Mouse (Mus musculus) ES-E14 (cell line): Measurements from ENCODE around the gene Hoxb5. TPM values are rescaled to one million over a fixed set of nuclear protein-coding genes. Genes with fewer than 3 reads are reported as not detected.
A peak's percentile ranks its signal among the peaks of the same experiment; 100 is the strongest.

Source experiments
- DNase-seq: peaks from one replicate; pipeline ENCODE4 v3.0.0-alpha.2; 2013; ENCODE audit warnings: low read depth, low spot score
- H3K27ac ChIP-seq: 2 replicates; pipeline ENCODE4 v1.5.1; 2012; ENCODE audit warnings: low read depth, mild to moderate bottlenecking, low read length, moderate library complexity, mixed read lengths; ENCODE audit not compliant: poor library complexity, insufficient read depth, severe bottlenecking
- H3K36me3 ChIP-seq: 2 replicates; pipeline ENCODE4 v1.6.1; 2012; ENCODE audit warnings: mild to moderate bottlenecking, low read length, moderate library complexity, mixed read lengths; ENCODE audit not compliant: control insufficient read depth, poor library complexity, insufficient read depth, severe bottlenecking
- H3K4me1 ChIP-seq, 2 experiments: fragments of 150-350 bp in 1 of 2; sonication (generic) in 1 of 2; 2 replicates each; pipeline ENCODE4 v1.6.1; 2012; ENCODE audit warnings: low read length in 2 of 2, mild to moderate bottlenecking in 1 of 2, mixed read lengths in 1 of 2; ENCODE audit not compliant: control insufficient read depth in 2 of 2, insufficient read depth in 2 of 2, poor library complexity in 1 of 2
- H3K4me3 ChIP-seq, 2 experiments: fragments of 150-350 bp in 1 of 2; sonication (generic) in 1 of 2; 2 replicates each; pipeline ENCODE4 v1.5.1; 2012; ENCODE audit warnings: low read length in 2 of 2, low read depth in 1 of 2, mild to moderate bottlenecking in 1 of 2, mixed read lengths in 1 of 2; ENCODE audit not compliant: insufficient read depth in 1 of 2, poor library complexity in 1 of 2, severe bottlenecking in 1 of 2
- H3K9ac ChIP-seq: 2 replicates; pipeline ENCODE4 v1.6.1; 2012; ENCODE audit warnings: low read depth, mild to moderate bottlenecking, low read length, mixed read lengths; ENCODE audit not compliant: poor library complexity, insufficient read depth, severe bottlenecking
- H3K9me3 ChIP-seq: fragments of 150-350 bp; sonication (generic); 2 replicates; pipeline ENCODE4 v1.6.1; 2012; ENCODE audit warnings: low read depth, mild to moderate bottlenecking, low read length; ENCODE audit not compliant: control insufficient read depth, insufficient read depth
- CHD2 ChIP-seq: IDR thresholded peaks from 2 replicates; pipeline ENCODE4 v1.6.1; 2014; ENCODE audit warnings: mild to moderate bottlenecking, low read depth, low read length, inconsistent platforms
- HCFC1 ChIP-seq: IDR thresholded peaks from 2 replicates; pipeline ENCODE4 v1.6.1; 2012; ENCODE audit warnings: low read length, inconsistent platforms, borderline replicate concordance; ENCODE audit not compliant: insufficient read depth
- MAFK ChIP-seq: IDR thresholded peaks from 2 replicates; pipeline ENCODE4 v1.6.1; 2014; ENCODE audit warnings: mild to moderate bottlenecking, low read depth, low read length, inconsistent platforms; ENCODE audit not compliant: insufficient read depth
- ZC3H11A ChIP-seq: IDR thresholded peaks from 2 replicates; pipeline ENCODE4 v1.6.1; 2012; ENCODE audit warnings: low read depth, mild to moderate bottlenecking, inconsistent platforms, low read length, borderline replicate concordance
- ZNF384 ChIP-seq: IDR thresholded peaks from 2 replicates; pipeline ENCODE4 v1.6.1; 2012; ENCODE audit warnings: low read depth, low read length, inconsistent platforms
- in situ Hi-C, 2 experiments: fragments of 600-800 bp; cut with MboI; formaldehyde crosslinking; loops; one replicate each; pipeline ENCODE4 v1.15.1; 2025; ENCODE audit warnings: low sequenced_read_pairs in 2 of 2, inconsistent platforms in 1 of 2; ENCODE audit not compliant: unreplicated experiment in 2 of 2
- total RNA-seq: library from RNA; depleted of rRNA; stranded (reverse); fragments of 300-350 nt; gene quantifications from 2 replicates; pipeline ENCODE4 v1.2.3, GENCODE M21; 2012

Hoxb5 gene
- total RNA-seq, 1 experiment = 0.09 TPM

GRCm38 (mm10) chr11:96285771-96286738 is 17.1 kb upstream of the Hoxb5 start, which contains the start of gene Hoxb7:
Gene Hoxb7, plus strand, starts transcription at chr11:96286623.
- in situ Hi-C loops = loop anchor here in 1 of 2 experiments (10.0 to 25.0 kb wide), 2 partner anchors 49 to 576 kb away; no protein-coding TSS in a partner anchor
- DNase-seq = no peak
- TF ChIP-seq ZNF384 (no peak), CHD2 (no peak), HCFC1 (no peak), ZC3H11A (no peak), MAFK (no peak)
- H3K9me3 ChIP-seq = no peaks in the 10 kb centered on the region
- H3K36me3 ChIP-seq = no peaks in the 10 kb centered on the region
- peaks cover 0 to 9% of the 10 kb centered on the region in 2 experiments; a peak in 1 of 4 replicates for H3K4me1 ChIP-seq
- peak within 1 kb of the TSS; percentile 25 to 67 for H3K4me3 ChIP-seq
- no peak within 1 kb of the TSS for H3K9ac ChIP-seq
- no peak within 1 kb of the TSS for H3K27ac ChIP-seq

GRCm38 (mm10) chr11:96286739-96287385 is 16.3 kb upstream of the Hoxb5 start:
- no peak for TF ChIP-seq ZC3H11A
- TF ChIP-seq ZNF384 = no peak
- no peak for TF ChIP-seq HCFC1
- TF ChIP-seq CHD2 = no peak
- TF ChIP-seq MAFK = no peak
- H3K4me3 ChIP-seq = peak overlapping the region; percentile 25 to 67
- H3K36me3 ChIP-seq = no peaks in the 10 kb centered on the region
- H3K9ac ChIP-seq = no peak overlapping the region
- H3K27ac ChIP-seq = no peak overlapping the region
- DNase-seq = no peak
- peaks cover 0 to 9% of the 10 kb centered on the region in 2 experiments; a peak in 1 of 4 replicates for H3K4me1 ChIP-seq
- no peaks in the 10 kb centered on the region for H3K9me3 ChIP-seq
- in situ Hi-C loops = loop anchor here in 1 of 2 experiments (10.0 to 25.0 kb wide), 2 partner anchors 48 to 575 kb away; no protein-coding TSS in a partner anchor

- in situ Hi-C loops = loop anchor here in 1 of 2 experiments (10.0 to 25.0 kb wide), 2 partner anchors 47 to 575 kb away; no protein-coding TSS in a partner anchor
- H3K36me3 ChIP-seq = no peaks in the 10 kb centered on the region
- H3K4me1 ChIP-seq = peaks cover 0 to 9% of the 10 kb centered on the region in 2 experiments; a peak in 1 of 4 replicates
- no peaks in the 10 kb centered on the region for H3K9me3 ChIP-seq
- no peak for DNase-seq
- H3K4me3 ChIP-seq = peak overlapping the region in 1 of 2 experiments; percentile 67; a peak in 2 of 4 replicates
- H3K9ac ChIP-seq = no peak overlapping the region
- no peak overlapping the region for H3K27ac ChIP-seq
- TF ChIP-seq ZC3H11A (no peak), HCFC1 (no peak), MAFK (no peak), ZNF384 (no peak), CHD2 (no peak)
Measured at GRCm38 (mm10) chr11:96287411-96287810, 15.7 kb upstream of the Hoxb5 start.

DNA sequence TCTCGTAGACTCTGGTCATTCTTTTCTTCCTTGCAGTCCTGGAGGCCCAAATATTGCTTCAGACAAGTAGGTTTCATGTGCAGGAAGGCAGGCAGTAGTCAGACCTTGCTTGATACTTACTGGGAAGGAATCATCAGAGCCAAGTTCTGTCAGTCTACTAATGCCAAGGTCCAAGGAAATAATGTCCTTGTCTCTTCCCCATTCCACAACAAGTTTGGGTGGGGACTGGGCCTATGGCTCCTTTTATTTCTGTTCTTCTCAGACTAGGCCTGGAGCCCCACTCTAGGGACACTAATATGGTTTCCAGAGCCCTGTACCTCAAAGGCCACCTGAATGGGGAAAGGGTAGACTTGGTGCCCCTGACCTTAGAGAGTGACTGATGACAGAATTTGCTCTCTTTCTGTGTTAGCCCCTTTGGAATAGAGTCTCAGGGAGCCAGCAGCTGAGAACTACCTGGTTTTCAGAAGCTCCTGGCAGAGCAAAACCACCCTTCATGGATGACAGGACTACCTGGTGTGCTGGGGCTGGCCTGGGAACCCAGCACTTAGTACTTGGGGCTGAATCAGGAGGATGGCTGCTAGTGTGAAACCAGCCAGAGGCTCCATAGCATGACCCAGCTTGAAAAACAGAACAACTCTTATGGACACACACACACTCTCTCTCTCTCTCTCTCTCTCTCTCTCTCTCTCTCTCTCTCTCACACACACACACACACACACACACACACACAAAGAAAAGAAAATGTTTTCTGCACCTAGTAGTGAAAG is 14.5 kb upstream of the Hoxb5 start:
- TF ChIP-seq ZC3H11A (no peak), ZNF384 (no peak), MAFK (no peak), HCFC1 (no peak), CHD2 (no peak)
- in situ Hi-C loops = loop anchor here in 1 of 2 experiments (10.0 to 25.0 kb wide), 2 partner anchors 46 to 574 kb away; no protein-coding TSS in a partner anchor
- DNase-seq = no peak
- Histone ChIP-seq H3K4me3 (no peak overlapping the region), H3K36me3 (no peaks in the 10 kb centered on the region), H3K9ac (no peak overlapping the region), H3K4me1 (peaks cover 0 to 9% of the 10 kb centered on the region in 2 experiments; a peak in 2 of 4 replicates), H3K27ac (no peak overlapping the region), H3K9me3 (no peaks in the 10 kb centered on the region)
